Mouse (Mus musculus): ENCODE results near the gene Ly86. TPM values are rescaled to one million over a fixed set of nuclear protein-coding genes. Genes with fewer than 3 reads are reported as not detected.

Gene Ly86
- 11.9 and 12.8 TPM in 2 replicates for polyA plus RNA-seq (2014; fragmentation: Nextera tagmentation; extraction: Ambion mirVana)

- no peaks in the 10 kb centered on the region for H3K27me3 ChIP-seq (replicated peaks; ENCODE audit: control insufficient read depth, insufficient read depth, low read length)
- no peak within 1 kb of the TSS for H3K4me3 ChIP-seq (ENCODE audit: low read depth, low read length)
- no peak within 1 kb of the TSS for H3K9ac ChIP-seq (ENCODE audit: low read length)
- ATAC-seq (replicated peaks; ENCODE audit: low FRiP score, low TSS enrichment, low read depth): no peak
- no peaks in the 10 kb centered on the region for H3K9me3 ChIP-seq (ENCODE audit: control insufficient read depth, low read length)
- DNase-seq (ENCODE audit: low spot score): no peak
- no peaks in the 10 kb centered on the region for H3K4me1 ChIP-seq (replicated peaks; ENCODE audit: control insufficient read depth, insufficient read depth, low read length)
- no peak within 1 kb of the TSS for H3K27ac ChIP-seq (ENCODE audit: low read depth)
- H3K36me3 ChIP-seq (ENCODE audit: control insufficient read depth, insufficient read depth, low read length): no peaks in the 10 kb centered on the region
- WGBS: 88% methylated on average over 28 of the region's 28 CpGs
- no peak within 1 kb of the TSS for H3K4me2 ChIP-seq (ENCODE audit: low read length)
Measured at GRCm38 (mm10) chr13:37344909-37345772, at the start of gene Ly86. Ly86 (plus strand) TSS chr13:37345208.

- Histone ChIP-seq H3K27me3 (replicated peaks; ENCODE audit: control insufficient read depth, insufficient read depth, low read length) (no peaks in the 10 kb centered on the region), H3K9me3 (ENCODE audit: control insufficient read depth, low read length) (no peaks in the 10 kb centered on the region), H3K4me1 (replicated peaks; ENCODE audit: control insufficient read depth, insufficient read depth, low read length) (no peaks in the 10 kb centered on the region), H3K9ac (ENCODE audit: low read length) (no peak overlapping the region), H3K27ac (ENCODE audit: low read depth) (no peak overlapping the region), H3K4me2 (ENCODE audit: low read length) (no peak overlapping the region), H3K4me3 (ENCODE audit: low read depth, low read length) (no peak overlapping the region), H3K36me3 (ENCODE audit: control insufficient read depth, insufficient read depth, low read length) (no peaks in the 10 kb centered on the region)
- DNase-seq (ENCODE audit: low spot score) (no peak), ATAC-seq (replicated peaks; ENCODE audit: low FRiP score, low TSS enrichment, low read depth) (no peak)
- WGBS: 72% methylated on average over 5 of the region's 5 CpGs
Measured at GRCm38 (mm10) chr13:37297886-37298285, 47.1 kb upstream of the Ly86 start.

- Histone ChIP-seq H3K27ac (ENCODE audit: low read depth) (no peak overlapping the region), H3K4me3 (ENCODE audit: low read depth, low read length) (no peak overlapping the region), H3K9me3 (ENCODE audit: control insufficient read depth, low read length) (no peaks in the 10 kb centered on the region), H3K36me3 (ENCODE audit: control insufficient read depth, insufficient read depth, low read length) (no peaks in the 10 kb centered on the region), H3K9ac (ENCODE audit: low read length) (no peak overlapping the region), H3K4me1 (replicated peaks; ENCODE audit: control insufficient read depth, insufficient read depth, low read length) (no peaks in the 10 kb centered on the region), H3K27me3 (replicated peaks; ENCODE audit: control insufficient read depth, insufficient read depth, low read length) (no peaks in the 10 kb centered on the region), H3K4me2 (ENCODE audit: low read length) (no peak overlapping the region)
- DNase-seq (ENCODE audit: low spot score) (no peak), ATAC-seq (replicated peaks; ENCODE audit: low FRiP score, low TSS enrichment, low read depth) (no peak)
- 52% methylated on average over 1 of the region's 1 CpGs for WGBS
Measured at GRCm38 (mm10) chr13:37298856-37299255, 46.2 kb upstream of the Ly86 start.

- 35% methylated on average over 5 of the region's 5 CpGs for WGBS
- H3K27ac ChIP-seq (ENCODE audit: low read depth): no peak overlapping the region
- no peaks in the 10 kb centered on the region for H3K27me3 ChIP-seq (replicated peaks; ENCODE audit: control insufficient read depth, insufficient read depth, low read length)
- H3K4me1 ChIP-seq (replicated peaks; ENCODE audit: control insufficient read depth, insufficient read depth, low read length): no peaks in the 10 kb centered on the region
- ATAC-seq (replicated peaks; ENCODE audit: low FRiP score, low TSS enrichment, low read depth) (no peak), DNase-seq (ENCODE audit: low spot score) (no peak)
- no peak overlapping the region for H3K4me2 ChIP-seq (ENCODE audit: low read length)
- no peaks in the 10 kb centered on the region for H3K9me3 ChIP-seq (ENCODE audit: control insufficient read depth, low read length)
- H3K36me3 ChIP-seq (ENCODE audit: control insufficient read depth, insufficient read depth, low read length): no peaks in the 10 kb centered on the region
- no peak overlapping the region for H3K9ac ChIP-seq (ENCODE audit: low read length)
- H3K4me3 ChIP-seq (ENCODE audit: low read depth, low read length): no peak overlapping the region
Measured at GRCm38 (mm10) chr13:37302877-37303276, 42.1 kb upstream of the Ly86 start.

GRCm38 (mm10) chr13:37308006-37308405, 37.0 kb upstream of the Ly86 start:
- Histone ChIP-seq H3K27me3 (replicated peaks; ENCODE audit: control insufficient read depth, insufficient read depth, low read length) (peaks cover 3% of the 10 kb centered on the region; the same call in 1 of the 2 replicates), H3K4me2 (ENCODE audit: low read length) (no peak overlapping the region), H3K4me1 (replicated peaks; ENCODE audit: control insufficient read depth, insufficient read depth, low read length) (no peaks in the 10 kb centered on the region), H3K9me3 (ENCODE audit: control insufficient read depth, low read length) (no peaks in the 10 kb centered on the region), H3K27ac (ENCODE audit: low read depth) (no peak overlapping the region), H3K4me3 (ENCODE audit: low read depth, low read length) (no peak overlapping the region), H3K36me3 (ENCODE audit: control insufficient read depth, insufficient read depth, low read length) (no peaks in the 10 kb centered on the region), H3K9ac (ENCODE audit: low read length) (no peak overlapping the region)
- WGBS: 72% methylated on average over 4 of the region's 4 CpGs
- DNase-seq (ENCODE audit: low spot score) (no peak), ATAC-seq (replicated peaks; ENCODE audit: low FRiP score, low TSS enrichment, low read depth) (no peak)

- Histone ChIP-seq H3K9me3 (ENCODE audit: control insufficient read depth, low read length) (no peaks in the 10 kb centered on the region), H3K4me2 (ENCODE audit: low read length) (no peak overlapping the region), H3K9ac (ENCODE audit: low read length) (no peak overlapping the region), H3K27ac (ENCODE audit: low read depth) (no peak overlapping the region), H3K4me1 (replicated peaks; ENCODE audit: control insufficient read depth, insufficient read depth, low read length) (no peaks in the 10 kb centered on the region), H3K27me3 (replicated peaks; ENCODE audit: control insufficient read depth, insufficient read depth, low read length) (peaks cover 3% of the 10 kb centered on the region; the same call in 1 of the 2 replicates), H3K4me3 (ENCODE audit: low read depth, low read length) (no peak overlapping the region), H3K36me3 (ENCODE audit: control insufficient read depth, insufficient read depth, low read length) (no peaks in the 10 kb centered on the region)
- no peak for DNase-seq (ENCODE audit: low spot score)
- 46% methylated on average over 5 of the region's 5 CpGs for WGBS
- ATAC-seq (replicated peaks; ENCODE audit: low FRiP score, low TSS enrichment, low read depth): no peak
Measured at GRCm38 (mm10) chr13:37309296-37309695, 35.7 kb upstream of the Ly86 start.

GRCm38 (mm10) chr13:37310331-37310730, 34.7 kb upstream of the Ly86 start:
- no peaks in the 10 kb centered on the region for H3K36me3 ChIP-seq (ENCODE audit: control insufficient read depth, insufficient read depth, low read length)
- no peak overlapping the region for H3K4me3 ChIP-seq (ENCODE audit: low read depth, low read length)
- H3K27me3 ChIP-seq (replicated peaks; ENCODE audit: control insufficient read depth, insufficient read depth, low read length): peaks cover 3% of the 10 kb centered on the region; the same call in 1 of the 2 replicates
- DNase-seq (ENCODE audit: low spot score) (no peak), ATAC-seq (replicated peaks; ENCODE audit: low FRiP score, low TSS enrichment, low read depth) (no peak)
- no peak overlapping the region for H3K4me2 ChIP-seq (ENCODE audit: low read length)
- no peaks in the 10 kb centered on the region for H3K9me3 ChIP-seq (ENCODE audit: control insufficient read depth, low read length)
- no peak overlapping the region for H3K27ac ChIP-seq (ENCODE audit: low read depth)
- H3K4me1 ChIP-seq (replicated peaks; ENCODE audit: control insufficient read depth, insufficient read depth, low read length): no peaks in the 10 kb centered on the region
- 35% methylated on average over 8 of the region's 8 CpGs for WGBS
- H3K9ac ChIP-seq (ENCODE audit: low read length): no peak overlapping the region

- ATAC-seq (replicated peaks; ENCODE audit: low FRiP score, low TSS enrichment, low read depth) (peak; percentile 45), DNase-seq (ENCODE audit: low spot score) (no peak)
- Histone ChIP-seq H3K27ac (ENCODE audit: low read depth) (no peak overlapping the region), H3K4me1 (replicated peaks; ENCODE audit: control insufficient read depth, insufficient read depth, low read length) (no peaks in the 10 kb centered on the region), H3K9ac (ENCODE audit: low read length) (peak overlapping the region; percentile 29; the same call in 1 of the 2 replicates), H3K4me2 (ENCODE audit: low read length) (peak overlapping the region; percentile 56), H3K4me3 (ENCODE audit: low read depth, low read length) (peak overlapping the region; percentile 28; the same call in 1 of the 2 replicates), H3K36me3 (ENCODE audit: control insufficient read depth, insufficient read depth, low read length) (no peaks in the 10 kb centered on the region), H3K27me3 (replicated peaks; ENCODE audit: control insufficient read depth, insufficient read depth, low read length) (peaks cover 3% of the 10 kb centered on the region; the same call in 1 of the 2 replicates), H3K9me3 (ENCODE audit: control insufficient read depth, low read length) (no peaks in the 10 kb centered on the region)
- WGBS: 22% methylated on average over 27 of the region's 27 CpGs
Measured at GRCm38 (mm10) chr13:37311555-37312221, 33.3 kb upstream of the Ly86 start.

Data from intestine, embryonic 14.5 days (tissue).